Mouse (Mus musculus) liver (tissue): ENCODE measurements around the gene Gm765.

Experiments
- DNase-seq: peaks from one replicate; pipeline ENCODE4 v3.0.0-alpha.2; 2020; ENCODE audit warnings: mixed read lengths

The Gm765 gene

GRCm38 (mm10) chr6:98342654-98343053 lies at the start of gene Gm765:
Gene Gm765 (minus strand): TSS chr6:98342754.
- no peak for DNase-seq

- no peak for DNase-seq
Observed at GRCm38 (mm10) chr6:98385487-98385886, 42.9 kb upstream of the Gm765 start.

- no peak for DNase-seq
Observed at GRCm38 (mm10) chr6:98384431-98384830, 41.9 kb upstream of the Gm765 start.

- no peak for DNase-seq
Observed at GRCm38 (mm10) chr6:98383411-98383810, 40.9 kb upstream of the Gm765 start.

DNA sequence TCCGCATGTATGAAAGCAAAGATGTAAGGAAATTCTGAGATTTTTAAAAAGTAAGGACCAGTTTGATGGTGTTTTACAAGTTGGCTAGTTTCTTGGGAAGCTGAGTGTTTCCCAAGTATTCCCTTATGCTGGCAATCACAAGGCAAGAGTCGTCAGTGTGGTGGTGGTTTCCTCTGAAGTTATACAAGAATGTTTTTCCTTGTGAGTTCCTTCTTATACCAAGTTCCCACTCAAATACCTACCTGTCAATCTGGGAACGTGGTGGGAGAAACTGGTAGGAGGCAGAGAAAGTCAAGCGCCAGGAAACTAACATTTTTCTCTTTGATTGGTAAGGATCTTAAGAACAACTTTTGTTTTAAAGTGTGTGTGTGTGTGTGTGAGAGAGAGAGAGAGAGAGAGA lies 23.6 kb upstream of the Gm765 start:
- no peak for DNase-seq

GRCm38 (mm10) chr6:98355271-98355670 lies 12.7 kb upstream of the Gm765 start:
- DNase-seq: no peak

DNA sequence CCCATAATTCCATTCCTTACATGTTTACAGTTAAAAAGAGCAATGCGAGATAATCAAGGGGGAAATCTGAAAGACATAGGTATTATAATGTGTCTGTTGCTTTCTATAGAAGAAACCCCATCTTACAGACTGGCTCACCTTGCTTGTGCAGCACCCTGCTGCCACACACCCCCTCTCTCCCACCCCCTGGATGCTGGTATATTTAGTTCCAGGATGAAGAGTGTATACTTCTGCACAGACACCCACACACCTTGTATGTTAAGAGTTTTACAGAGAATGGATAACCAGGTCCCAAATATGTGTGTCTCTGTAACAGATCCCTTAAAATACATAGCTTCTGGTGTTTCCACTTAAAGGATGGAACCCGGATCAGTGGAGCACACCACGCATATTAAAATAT lies 10.7 kb upstream of the Gm765 start:
- no peak for DNase-seq

GRCm38 (mm10) chr6:98332714-98333113 lies 9.8 kb downstream of the Gm765 start:
- no peak for DNase-seq

- no peak for DNase-seq
Observed at GRCm38 (mm10) chr6:98311659-98312058, 30.9 kb downstream of the Gm765 start.

GRCm38 (mm10) chr6:98307647-98308046 lies 34.9 kb downstream of the Gm765 start:
- no peak for DNase-seq

DNA sequence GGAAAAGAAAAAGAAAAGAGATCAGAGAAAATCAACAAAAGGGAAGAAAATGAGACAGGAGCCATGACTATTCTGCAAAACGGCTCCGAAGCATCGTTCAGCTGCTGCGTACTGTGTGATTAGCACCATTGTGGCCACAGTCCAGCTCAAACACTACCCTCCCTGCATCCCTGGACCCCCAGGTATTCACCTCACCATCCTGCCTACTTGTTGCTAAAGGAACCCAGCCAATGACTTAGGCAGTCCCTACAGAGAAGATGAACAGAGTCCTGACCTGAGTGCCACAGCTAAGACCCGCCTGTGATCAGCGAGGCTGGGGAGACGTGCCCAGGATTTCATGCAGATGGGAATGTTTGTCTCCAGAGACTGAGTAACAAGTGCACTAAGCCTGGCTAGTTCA lies 35.4 kb downstream of the Gm765 start:
- no peak for DNase-seq

DNA sequence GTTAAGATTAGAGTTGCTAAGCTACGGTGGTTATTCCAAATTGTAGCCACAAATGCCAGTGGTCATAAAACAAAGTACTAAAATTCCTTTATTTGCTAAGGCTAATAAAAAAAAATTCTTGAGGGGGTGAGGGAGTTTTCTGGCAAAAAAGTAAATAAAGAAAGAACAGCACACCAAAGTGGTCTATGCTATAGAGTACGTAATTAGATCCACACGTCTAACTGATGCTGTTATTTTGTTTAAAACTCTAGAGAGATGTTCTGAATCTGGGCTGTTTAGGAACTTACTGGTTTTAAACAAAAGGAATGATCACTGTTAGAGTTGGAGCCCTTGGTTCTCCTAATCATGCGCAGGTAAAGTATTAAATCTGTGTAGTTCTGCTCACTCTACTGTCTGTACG lies 50.5 kb downstream of the Gm765 start:
- no peak for DNase-seq

DNA sequence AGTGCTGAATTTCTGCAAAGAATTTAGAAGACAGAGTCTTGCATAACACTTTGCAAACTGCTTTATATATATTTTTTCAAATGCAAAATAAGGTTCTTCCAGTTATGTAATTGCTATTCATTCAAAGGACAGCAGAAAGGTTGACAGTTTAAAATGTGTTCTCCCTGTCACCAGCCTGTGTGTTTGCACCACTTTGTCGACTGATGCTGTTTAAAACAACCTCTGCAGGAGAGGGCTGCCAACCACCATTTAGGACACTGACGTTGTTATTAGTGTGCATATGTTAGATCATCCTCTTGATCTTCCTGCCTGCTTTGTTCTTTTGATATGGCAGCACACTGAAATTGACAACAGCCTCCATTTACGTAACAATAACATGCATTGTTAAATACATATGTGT lies 54.2 kb downstream of the Gm765 start:
- DNase-seq: no peak

DNA sequence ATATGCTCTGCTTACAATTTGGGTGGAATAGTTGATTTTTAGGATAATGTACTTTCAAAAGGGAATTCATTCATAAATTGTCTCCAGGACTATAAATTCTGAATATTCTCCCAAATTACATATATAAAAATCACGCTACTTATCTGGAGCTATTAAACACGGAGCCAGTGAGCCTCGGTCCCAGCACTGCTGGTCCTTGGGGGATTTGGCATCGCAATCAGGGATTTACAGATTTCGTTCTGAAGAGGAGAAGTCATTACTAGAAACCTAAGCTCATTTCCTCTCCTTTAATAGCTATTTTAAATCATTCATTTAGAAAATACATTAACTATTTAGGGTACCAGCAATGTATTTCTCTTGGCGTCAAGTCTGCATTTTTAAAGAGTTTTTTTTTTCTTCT lies 55.0 kb downstream of the Gm765 start:
- no peak for DNase-seq

GRCm38 (mm10) chr6:98285190-98285589 lies 57.4 kb downstream of the Gm765 start:
- no peak for DNase-seq

DNA sequence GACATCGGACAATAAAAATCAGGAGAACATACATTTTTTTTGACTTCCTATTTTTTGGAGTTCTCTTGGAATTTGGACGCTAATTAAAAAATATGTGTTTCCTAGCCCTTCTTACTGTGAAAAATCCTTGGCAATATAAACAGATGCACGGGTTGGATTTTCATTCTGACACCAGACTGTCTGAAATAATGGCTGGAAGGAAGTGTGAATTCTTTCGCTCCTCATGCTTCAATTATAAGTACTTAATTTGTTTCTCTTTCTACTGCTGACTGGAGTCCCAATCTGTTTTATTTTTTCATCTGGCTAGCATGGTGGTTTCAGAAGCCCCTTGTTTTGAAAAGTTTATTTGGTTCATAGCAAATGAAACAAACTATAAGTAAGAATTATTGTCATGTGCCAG lies 59.8 kb downstream of the Gm765 start:
- DNase-seq: no peak

GRCm38 (mm10) chr6:98271553-98271952 lies 71.0 kb downstream of the Gm765 start:
- peak; percentile 27 for DNase-seq

GRCm38 (mm10) chr6:98262961-98263360 lies 79.6 kb downstream of the Gm765 start:
- DNase-seq: no peak

- no peak for DNase-seq
Observed at GRCm38 (mm10) chr6:98259016-98259415, 83.5 kb downstream of the Gm765 start.

GRCm38 (mm10) chr6:98246449-98246848 lies 96.1 kb downstream of the Gm765 start:
- no peak for DNase-seq

- DNase-seq: no peak
Observed at GRCm38 (mm10) chr6:98243186-98243585, 99.4 kb downstream of the Gm765 start.

DNA sequence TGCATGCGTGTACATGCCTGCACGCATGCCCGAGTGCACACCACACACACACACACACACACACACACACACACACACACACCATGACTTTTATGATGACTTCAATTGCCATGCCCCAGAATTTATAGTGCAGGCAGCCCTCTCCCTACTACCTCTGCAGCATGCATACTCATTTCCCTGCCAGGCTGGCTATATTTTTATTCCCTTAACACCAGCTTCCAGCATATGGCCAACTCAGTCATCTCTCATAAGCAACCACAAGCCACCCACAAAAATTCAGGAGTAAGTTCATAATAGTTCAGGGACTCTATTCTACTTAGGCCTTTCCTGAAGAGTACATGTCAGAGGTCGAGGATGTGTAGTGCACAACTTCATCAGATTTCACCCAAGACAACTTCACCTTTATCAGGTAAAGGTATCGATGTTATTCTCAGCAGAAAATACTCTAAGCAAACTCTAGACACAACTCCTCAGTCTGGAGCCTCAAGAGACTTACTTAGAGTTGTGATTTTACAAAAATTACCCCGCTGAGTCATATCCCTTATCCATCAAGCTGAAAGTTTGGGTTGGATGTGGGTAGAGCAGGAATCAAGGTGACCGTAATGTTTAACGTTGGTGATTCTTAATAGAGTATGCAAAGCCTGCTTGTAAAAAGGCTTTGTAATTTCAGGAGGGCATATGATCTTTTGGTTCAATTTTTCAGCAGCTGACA lies 101.8 kb downstream of the Gm765 start:
- no peak for DNase-seq

DNA sequence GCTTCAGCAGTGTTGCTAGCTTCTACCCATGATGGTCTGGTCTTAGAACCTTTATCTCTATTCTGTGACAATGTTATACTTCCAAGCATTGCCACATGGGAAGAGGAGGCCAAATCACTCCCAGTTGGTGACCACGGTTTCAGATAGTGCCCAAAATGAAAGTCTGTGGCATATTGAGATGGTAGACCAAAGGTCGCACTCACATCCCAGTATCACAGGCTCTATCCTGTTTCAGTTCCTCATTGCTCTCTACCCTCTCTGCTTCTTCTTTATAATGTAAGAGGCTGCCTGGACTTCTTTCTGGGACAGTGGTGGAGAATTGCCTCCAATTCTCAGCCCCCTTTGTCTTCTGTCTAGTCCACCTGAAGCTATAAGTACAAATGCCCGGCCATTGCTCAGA lies 108.5 kb downstream of the Gm765 start:
- DNase-seq: no peak

DNA sequence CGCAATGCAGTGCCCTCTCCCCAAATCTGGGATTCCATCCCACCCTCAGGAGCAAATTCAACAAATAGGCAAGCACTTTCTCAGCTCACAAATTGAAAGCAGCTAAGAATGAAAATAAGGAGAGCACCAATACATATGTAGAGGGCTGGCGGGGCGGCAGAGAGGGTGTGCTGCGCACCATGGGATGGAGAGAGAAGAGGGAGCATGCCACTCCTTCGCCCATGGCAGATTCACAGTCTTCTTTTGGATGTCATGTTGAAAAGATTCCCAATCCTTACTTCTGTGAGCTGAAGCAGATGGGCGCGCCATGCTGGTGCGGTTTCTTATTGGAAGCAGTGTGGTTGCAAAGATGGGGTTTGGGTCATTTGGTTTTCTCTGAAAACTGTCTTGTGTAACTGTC lies 118.6 kb downstream of the Gm765 start:
- DNase-seq: no peak

- no peak for DNase-seq
Observed at GRCm38 (mm10) chr6:98221970-98222369, 120.6 kb downstream of the Gm765 start.
